Mouse (Mus musculus) monocyte, adult 2 months (primary cell): Measurements from ENCODE around the gene Grb2.
"Not testable (repeated sequence)": the region's sequence is repeated elsewhere in the genome, so short reads cannot be mapped to it uniquely, and the experiment has no call there.

ENCODE experiments used
- DNase-seq, 2 experiments: peaks; one replicate each; pipeline ENCODE4 v3.0.0; 2022; ENCODE audit warnings: low spot score in 2 of 2, low read depth in 1 of 2

The Grb2 gene

GRCm38 (mm10) chr11:115649706-115650105 lies 58.7 kb downstream of the Grb2 start:
- DNase-seq, result no peak

- no peak for DNase-seq
These were observed 60.9 kb downstream of the Grb2 start for GRCm38 (mm10) chr11:115647459-115647858.

- DNase-seq, result no peak
These were observed 62.0 kb downstream of the Grb2 start for GRCm38 (mm10) chr11:115646439-115646838.

DNA sequence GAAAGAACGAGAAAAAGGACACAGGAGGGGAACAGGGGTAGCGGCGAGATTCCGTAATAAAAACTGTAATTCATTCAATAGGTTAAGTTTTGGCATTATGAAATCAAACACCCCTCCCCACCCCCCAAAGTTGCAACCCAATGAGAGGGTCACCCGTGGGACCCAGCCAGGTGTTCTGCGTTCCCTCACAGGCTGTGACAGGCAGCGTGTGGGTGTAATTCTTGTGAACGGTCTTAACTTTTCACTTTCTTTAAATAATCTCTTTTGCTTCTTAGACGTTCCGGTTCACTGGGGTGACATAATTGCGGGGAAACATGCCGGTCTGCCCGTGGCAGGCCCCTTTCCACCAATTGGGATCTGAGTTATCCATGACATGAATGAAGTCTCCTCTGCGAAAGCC lies 62.9 kb downstream of the Grb2 start:
- not testable (repeated sequence) for DNase-seq

DNA sequence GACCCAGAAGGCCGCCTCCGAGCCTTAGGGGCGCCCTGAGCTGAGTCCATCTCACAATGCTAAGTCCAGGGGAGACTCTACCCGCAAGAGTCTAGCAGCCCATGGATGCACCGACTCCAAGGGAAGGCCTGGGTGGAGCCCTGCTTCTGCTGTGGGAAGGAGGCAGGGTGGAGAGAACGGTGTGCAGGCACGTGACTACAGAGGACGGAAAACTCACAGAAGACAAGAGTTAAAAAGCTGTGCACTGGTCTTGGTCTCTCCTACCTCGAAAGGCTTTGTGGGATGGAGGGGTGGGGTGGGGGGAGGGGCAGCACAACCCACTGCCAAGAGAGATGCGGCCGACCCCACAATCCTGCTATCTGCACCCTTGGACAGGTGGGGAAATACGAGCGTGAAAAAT lies 64.1 kb downstream of the Grb2 start:
- DNase-seq, result no peak

GRCm38 (mm10) chr11:115643265-115643664 lies 65.1 kb downstream of the Grb2 start:
- DNase-seq, result no peak

DNA sequence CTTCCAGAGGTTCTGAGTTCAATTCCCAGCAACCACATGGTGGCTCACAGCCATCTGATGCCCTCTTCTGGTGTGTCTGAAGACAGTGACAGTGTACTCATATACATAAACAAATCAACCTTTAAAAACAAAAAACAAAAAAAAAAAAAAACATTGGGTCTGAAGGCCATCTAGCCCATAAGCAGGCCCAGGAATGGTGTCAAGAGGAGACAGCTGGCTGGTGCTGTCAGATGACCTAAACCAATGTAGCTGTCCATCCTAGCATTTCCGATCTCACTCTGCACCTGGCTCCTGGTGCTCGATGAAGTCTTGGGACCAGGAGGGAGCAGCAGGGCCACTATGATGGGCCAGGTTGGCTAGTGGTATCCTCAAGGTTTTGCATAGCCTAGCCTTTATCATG lies 65.7 kb downstream of the Grb2 start:
- no peak for DNase-seq

DNA sequence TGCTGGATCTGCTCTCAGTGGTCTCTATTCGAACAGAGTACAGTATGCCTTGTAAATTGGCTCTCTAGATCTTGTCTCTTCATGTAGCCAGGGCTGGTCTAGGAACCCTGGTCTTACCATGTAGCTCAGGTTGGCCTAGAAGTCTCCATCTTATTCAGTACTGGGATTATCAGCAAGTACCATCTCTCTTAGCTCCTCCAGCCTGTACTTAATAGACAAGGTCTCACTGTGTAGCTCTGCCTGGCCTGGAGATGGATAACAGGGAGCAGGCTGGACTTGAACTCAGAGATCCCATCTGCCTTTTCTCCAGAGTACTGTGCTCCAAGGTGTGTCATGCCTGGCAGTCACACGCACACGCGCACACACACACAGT lies 66.7 kb downstream of the Grb2 start:
- no peak for DNase-seq

GRCm38 (mm10) chr11:115640978-115641663 lies 67.3 kb downstream of the Grb2 start:
- DNase-seq, result peak; percentile 50 to 83

DNA sequence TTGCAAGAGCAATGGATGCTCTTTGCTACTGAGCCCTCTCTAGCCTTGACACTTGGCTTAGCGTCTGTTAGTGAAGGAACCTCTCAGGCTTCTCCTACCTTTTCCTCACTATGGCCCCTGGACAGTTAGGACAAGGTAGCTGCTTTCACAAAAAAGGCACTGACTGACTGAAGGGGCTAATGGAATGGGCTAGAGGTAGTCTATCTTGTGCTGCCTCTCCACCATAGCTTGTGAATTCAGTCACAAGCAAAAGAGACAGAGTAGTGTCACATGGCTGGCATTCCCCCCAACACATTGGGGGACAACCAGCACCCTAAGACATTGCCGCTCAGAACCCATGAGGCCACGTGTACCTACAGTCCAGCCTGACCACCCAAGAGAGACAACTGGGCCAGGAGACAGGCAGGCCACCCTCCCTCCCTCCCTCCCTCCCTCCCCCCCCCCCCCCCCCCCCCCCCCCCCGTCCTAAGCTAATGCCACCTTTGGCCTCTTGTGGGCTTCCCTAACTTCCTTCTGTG lies 68.0 kb downstream of the Grb2 start:
- DNase-seq, result no peak

DNA sequence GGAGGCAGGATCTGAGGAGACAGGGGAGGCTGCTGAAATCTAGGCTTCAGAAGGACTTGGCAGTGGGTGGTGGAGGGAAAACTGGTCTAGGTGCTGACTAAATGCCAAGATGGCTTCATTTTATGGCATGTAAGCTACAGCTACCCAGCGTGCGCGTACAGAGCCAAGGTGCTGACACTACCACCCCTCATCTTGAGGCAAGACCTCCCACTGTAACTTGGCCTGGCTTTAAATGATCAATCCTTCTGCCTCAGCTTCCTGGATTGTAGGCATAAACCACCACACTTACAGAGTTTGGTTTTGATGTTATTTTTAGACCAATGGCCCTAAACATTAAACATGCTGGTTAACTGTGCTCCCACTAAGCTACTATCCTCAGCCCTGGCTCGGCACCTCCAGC lies 68.9 kb downstream of the Grb2 start:
- no peak for DNase-seq

- peak; percentile 49 to 70 for DNase-seq
These were observed 69.6 kb downstream of the Grb2 start for GRCm38 (mm10) chr11:115638498-115639409.

- no peak for DNase-seq
These were observed 71.4 kb downstream of the Grb2 start for GRCm38 (mm10) chr11:115636960-115637359.

DNA sequence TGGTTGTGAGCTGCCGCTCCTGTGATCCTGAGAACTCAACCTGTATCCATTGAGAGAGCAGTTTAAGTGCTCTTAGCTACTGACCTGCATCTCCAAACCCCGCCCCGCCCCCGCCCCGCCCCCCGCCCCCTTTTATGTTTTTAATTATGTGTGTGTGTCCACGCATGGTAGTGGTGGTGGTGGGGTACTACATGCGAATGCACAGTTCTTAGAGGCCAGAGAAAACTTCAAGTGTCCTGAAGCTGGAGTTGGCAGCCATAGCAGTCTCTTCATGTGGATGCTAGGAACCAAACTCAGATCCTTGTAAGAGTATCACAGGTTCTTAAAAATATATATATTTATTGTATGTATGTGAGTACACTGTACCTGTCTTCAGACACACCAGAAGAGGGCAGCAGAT lies 72.9 kb downstream of the Grb2 start:
- no peak for DNase-seq

DNA sequence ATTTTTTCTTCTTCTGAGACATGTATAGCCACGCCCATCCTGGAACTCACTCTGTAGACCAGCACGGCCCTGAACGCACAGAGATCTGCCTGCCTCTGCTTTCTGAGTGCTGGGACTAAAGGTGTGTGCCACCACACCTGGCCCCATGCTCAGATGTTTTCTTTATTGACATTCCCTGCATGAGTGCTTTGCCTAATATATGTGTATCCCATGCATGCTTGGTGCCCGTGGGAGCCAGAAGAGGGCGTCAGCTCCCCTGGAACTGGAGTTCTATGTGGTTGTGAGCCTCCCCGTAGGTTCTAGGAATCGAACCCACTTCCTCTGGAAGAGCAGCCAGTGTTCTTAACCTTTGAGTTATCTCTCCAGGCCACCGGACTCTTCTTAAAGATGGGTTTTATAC lies 73.4 kb downstream of the Grb2 start:
- DNase-seq, result no peak

DNA sequence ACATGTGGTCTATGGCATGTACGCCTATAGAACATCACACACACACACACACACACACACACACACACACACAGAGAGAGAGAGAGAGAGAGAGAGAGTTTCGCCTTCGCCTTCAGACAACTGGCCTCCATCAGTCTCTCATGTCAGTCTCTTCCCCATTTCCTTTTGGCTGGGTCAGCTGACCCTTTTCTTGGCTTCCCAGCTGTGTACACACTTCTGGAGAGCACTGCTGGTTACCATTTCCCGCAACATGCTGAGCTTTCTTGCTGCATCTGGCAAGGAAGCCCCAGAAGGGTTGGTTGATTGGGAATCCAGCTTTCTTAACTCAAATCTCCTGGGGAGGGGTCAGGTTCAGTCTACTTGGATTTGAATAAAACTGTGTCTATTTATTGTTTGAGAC lies 74.3 kb downstream of the Grb2 start:
- no peak for DNase-seq

DNA sequence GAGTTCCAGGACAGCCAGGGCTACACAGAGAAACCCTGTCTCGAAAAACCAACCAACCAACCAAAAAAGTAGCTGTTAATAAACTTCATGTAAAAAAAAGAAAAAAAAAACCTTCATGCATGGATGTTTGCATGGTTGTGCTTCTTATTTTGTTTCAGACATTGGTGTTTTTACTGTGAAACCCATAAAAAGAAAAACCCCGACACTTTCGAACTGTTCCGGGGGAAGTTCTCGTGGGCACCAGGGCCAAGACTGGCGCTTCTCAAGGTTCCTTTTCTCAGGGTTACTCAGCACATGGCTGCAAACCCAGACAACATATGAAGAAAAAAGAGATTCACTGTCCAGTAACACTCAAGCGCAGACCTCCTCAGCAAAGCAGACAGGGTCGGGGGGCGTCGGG lies 75.5 kb downstream of the Grb2 start:
- no peak for DNase-seq

DNA sequence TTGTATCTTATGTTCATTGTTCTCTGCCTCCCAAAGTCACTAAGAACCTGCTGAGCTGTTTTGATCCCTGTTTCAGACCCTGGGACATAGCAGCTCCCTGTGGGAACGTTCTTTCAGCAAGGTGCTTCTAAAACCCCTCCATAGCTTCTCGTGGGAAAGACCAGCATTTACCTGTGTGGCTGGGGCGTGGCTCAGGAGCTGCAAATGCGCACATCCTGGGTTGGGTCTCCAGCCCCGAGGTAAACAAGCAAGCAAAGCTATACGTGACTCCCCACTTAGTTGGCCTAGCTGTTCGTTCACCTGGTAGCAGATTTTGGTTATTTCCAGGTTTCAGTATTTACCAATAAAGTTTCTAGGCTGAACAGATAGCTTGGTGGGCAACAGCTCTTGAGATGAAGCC lies 76.2 kb downstream of the Grb2 start:
- DNase-seq, result no peak

DNA sequence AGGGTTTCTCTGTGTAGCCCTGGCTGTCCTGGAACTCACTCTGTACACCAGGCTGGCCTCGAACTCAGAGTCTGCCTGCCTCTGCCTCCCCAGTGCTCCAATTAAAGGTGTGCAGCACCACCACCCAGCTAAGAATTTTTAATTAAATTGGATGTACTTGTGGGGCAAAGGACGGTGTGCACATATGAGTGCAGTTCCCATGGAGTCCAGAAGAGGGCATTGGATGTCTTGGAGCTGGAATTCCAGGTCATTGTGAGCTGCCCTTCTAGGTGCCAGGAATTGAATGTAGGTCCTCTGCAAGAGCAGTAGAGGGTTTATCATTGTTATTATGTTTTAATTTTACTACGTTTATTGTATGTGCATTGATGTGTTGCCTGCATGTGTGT lies 76.9 kb downstream of the Grb2 start:
- peak in 1 of 2 experiments; percentile 61 for DNase-seq

DNA sequence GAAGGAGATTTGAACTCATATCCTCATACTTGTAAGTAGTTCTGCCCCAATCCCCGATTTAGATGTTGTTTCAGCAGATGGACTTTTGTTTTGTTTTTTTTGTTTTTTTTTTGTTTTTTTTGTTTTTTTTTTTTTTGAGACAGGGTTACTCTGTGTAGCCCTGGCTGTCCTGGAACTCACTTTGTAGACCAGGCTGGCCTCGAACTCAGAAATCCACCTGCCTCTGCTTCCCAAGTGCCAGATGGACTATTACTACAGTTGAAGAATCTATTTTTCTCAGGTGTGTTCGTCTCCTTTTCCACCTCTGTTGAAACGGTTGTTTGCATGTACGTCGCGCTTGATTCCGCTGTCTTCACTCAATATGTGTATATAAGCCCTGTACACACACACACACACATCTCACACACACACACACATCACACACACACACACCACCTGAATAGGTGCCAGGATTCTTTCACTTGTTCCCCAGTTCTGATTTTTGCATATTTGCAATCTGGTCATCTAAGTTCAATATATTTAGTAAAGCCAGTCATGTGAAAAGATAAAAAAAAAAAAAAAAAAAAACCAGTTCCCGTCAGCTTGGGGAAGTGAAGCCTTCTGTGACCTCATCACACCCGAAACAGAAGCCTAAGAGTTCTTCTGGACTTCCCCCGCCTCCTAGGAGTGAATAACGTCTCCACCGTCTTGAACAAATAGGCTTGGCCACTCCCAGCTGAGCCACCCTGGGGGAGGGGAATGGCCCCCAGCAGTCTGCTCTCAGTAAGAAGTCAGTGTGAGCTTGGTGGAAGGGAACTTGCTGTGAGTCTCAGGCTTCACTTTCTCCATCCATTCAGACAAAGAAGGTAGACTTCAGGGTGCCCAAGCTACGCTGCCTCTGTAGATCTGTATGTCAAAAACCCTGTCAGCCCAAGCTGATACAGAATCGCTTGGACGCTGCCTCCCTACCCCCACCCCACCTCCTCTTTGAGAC lies 77.6 kb downstream of the Grb2 start:
- DNase-seq, result peak; percentile 80 to 87
